Mouse (Mus musculus): ENCODE data around the gene Gm17428. TPM values are rescaled to one million over a fixed set of nuclear protein-coding genes. Genes with fewer than 3 reads are reported as not detected.

Gene Gm17428
- total and polyA plus RNA-seq, 3 experiments: not detected

DNA sequence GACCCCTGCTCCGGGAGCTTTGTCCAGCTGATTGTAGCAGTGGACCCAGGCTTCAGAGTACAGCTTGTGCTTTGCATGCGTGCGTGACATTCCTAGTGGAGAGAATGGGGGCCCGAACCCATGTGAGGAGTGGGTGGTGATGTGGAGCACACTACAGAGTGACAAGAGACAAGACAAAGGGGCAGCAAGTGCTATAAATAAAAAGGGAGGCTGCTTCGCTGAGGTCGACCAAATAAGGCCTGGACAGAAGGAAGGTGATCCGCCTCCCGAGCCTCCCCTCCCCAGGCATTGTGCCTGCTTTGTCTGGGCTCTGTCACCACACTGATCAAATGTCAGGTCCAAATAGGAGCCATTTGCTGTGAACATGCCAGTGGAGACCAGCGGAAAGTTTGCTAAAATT lies 20.1 kb downstream of the Gm17428 start:
- Histone ChIP-seq H3K9ac (ENCODE audit: control insufficient read depth, low read depth, low read length, poor library complexity, severe bottlenecking) (no peak overlapping the region), H3K4me1 (ENCODE audit: control insufficient read depth in 1 of 2, insufficient read depth in 2 of 2, low read length in 2 of 2) (no peaks in the 10 kb centered on the region), H3K79me2 (ENCODE audit: control insufficient read depth, insufficient read depth, low read length, poor library complexity) (no peaks in the 10 kb centered on the region; the same call in 1 of the 2 replicates), H3K4me3 (ENCODE audit: control insufficient read depth in 1 of 2, insufficient read depth in 1 of 2, low read depth in 2 of 2, low read length in 2 of 2) (no peak overlapping the region), H3K9me3 (replicated peaks; ENCODE audit: insufficient read depth, low read length) (no peaks in the 10 kb centered on the region), H3K27ac (ENCODE audit: control insufficient read depth, low read depth, low read length) (no peak overlapping the region), H3K27me3 (ENCODE audit: control insufficient read depth in 1 of 2, insufficient read depth in 2 of 2, low read length in 2 of 2) (peaks cover 2% of the 10 kb centered on the region in 2 experiments), H3K36me3 (ENCODE audit: control insufficient read depth in 1 of 2, insufficient read depth in 2 of 2, low read length in 2 of 2) (no peaks in the 10 kb centered on the region)
- TF ChIP-seq CHD2 (IDR thresholded peaks at IDR 0.05; ENCODE audit: low read length) (no peak), MEF2A (IDR thresholded peaks at IDR 0.05; ENCODE audit: extremely low read depth, insufficient replicate concordance, low read depth, low read length, poor library complexity, severe bottlenecking) (no peak), MAZ (IDR thresholded peaks at IDR 0.05; ENCODE audit: low read depth, low read length) (no peak), SIN3A (IDR thresholded peaks at IDR 0.05; ENCODE audit: low read length) (no peak), GATA1 (IDR thresholded peaks at IDR 0.05; ENCODE audit: low read depth, low read length) (no peak), MYB (IDR thresholded peaks at IDR 0.05; ENCODE audit: low read depth, low read length) (no peak), USF2 (IDR thresholded peaks at IDR 0.05; ENCODE audit: borderline replicate concordance in 1 of 2, insufficient read depth in 1 of 2, low read depth in 1 of 2, low read length in 2 of 2) (no peak), ZMIZ1 (IDR thresholded peaks at IDR 0.05; ENCODE audit: low read depth, low read length) (no peak), TCF12 (IDR thresholded peaks at IDR 0.05; ENCODE audit: low read depth, low read length) (no peak), SMC3 (IDR thresholded peaks at IDR 0.05; ENCODE audit: low read depth, low read length) (no peak), MAX (IDR thresholded peaks at IDR 0.05; ENCODE audit: low read length) (no peak), TAL1 (IDR thresholded peaks at IDR 0.05; ENCODE audit: low read length) (no peak), NRF1 (IDR thresholded peaks at IDR 0.05; ENCODE audit: insufficient read depth, low read depth, low read length, poor library complexity, severe bottlenecking) (no peak), ZKSCAN1 (IDR thresholded peaks at IDR 0.05; ENCODE audit: low read depth, low read length) (no peak), MYC (IDR thresholded peaks at IDR 0.05; ENCODE audit: low read depth, low read length) (no peak), BHLHE40 (IDR thresholded peaks at IDR 0.05; ENCODE audit: borderline replicate concordance, low read depth, low read length) (no peak), POLR2AphosphoS5 (IDR thresholded peaks at IDR 0.05; ENCODE audit: borderline replicate concordance, low read depth, low read length) (no peak), MXI1 (IDR thresholded peaks at IDR 0.05; ENCODE audit: low read depth, low read length) (no peak)
- no peak for DNase-seq (ENCODE audit: low read depth, low spot score)

- DNase-seq (ENCODE audit: low read depth, low spot score): no peak
- Histone ChIP-seq H3K79me2 (ENCODE audit: control insufficient read depth, insufficient read depth, low read length, poor library complexity) (no peaks in the 10 kb centered on the region; the same call in 1 of the 2 replicates), H3K27ac (ENCODE audit: control insufficient read depth, low read depth, low read length) (no peak overlapping the region), H3K27me3 (ENCODE audit: control insufficient read depth in 1 of 2, insufficient read depth in 2 of 2, low read length in 2 of 2) (peaks cover 2% of the 10 kb centered on the region in 2 experiments), H3K36me3 (ENCODE audit: control insufficient read depth in 1 of 2, insufficient read depth in 2 of 2, low read length in 2 of 2) (peaks cover 0 to 2% of the 10 kb centered on the region in 2 experiments; a peak in 1 of 4 replicates), H3K9me3 (replicated peaks; ENCODE audit: insufficient read depth, low read length) (no peaks in the 10 kb centered on the region), H3K9ac (ENCODE audit: control insufficient read depth, low read depth, low read length, poor library complexity, severe bottlenecking) (no peak overlapping the region), H3K4me1 (ENCODE audit: control insufficient read depth in 1 of 2, insufficient read depth in 2 of 2, low read length in 2 of 2) (peaks cover 0 to 4% of the 10 kb centered on the region in 2 experiments; a peak in 2 of 4 replicates), H3K4me3 (ENCODE audit: control insufficient read depth in 1 of 2, insufficient read depth in 1 of 2, low read depth in 2 of 2, low read length in 2 of 2) (no peak overlapping the region)
- TF ChIP-seq CTCF (IDR thresholded peaks at IDR 0.05 in 2 of 3, conservative IDR thresholded peaks at IDR 0.05 in 1 of 3; ENCODE audit: control insufficient read depth in 1 of 3, insufficient read depth in 1 of 3, low read depth in 2 of 3, low read length in 3 of 3, poor library complexity in 1 of 3, severe bottlenecking in 1 of 3) (no peak), MAX (IDR thresholded peaks at IDR 0.05; ENCODE audit: low read length) (no peak)
Measured at GRCm38 (mm10) chr14:54997297-54997696, 20.6 kb downstream of the Gm17428 start.

All from MEL (cell line).